Mouse (Mus musculus): Measurements from ENCODE around the gene Eml6. TPM values are rescaled to one million over a fixed set of nuclear protein-coding genes. Genes with fewer than 3 reads are reported as not detected.
A peak's percentile ranks its signal among the peaks of the same experiment; 100 is the strongest.

The Eml6 gene
- total and polyA plus RNA-seq, 2 experiments from 2014 or later = 2.7 to 24.2 TPM

DNA sequence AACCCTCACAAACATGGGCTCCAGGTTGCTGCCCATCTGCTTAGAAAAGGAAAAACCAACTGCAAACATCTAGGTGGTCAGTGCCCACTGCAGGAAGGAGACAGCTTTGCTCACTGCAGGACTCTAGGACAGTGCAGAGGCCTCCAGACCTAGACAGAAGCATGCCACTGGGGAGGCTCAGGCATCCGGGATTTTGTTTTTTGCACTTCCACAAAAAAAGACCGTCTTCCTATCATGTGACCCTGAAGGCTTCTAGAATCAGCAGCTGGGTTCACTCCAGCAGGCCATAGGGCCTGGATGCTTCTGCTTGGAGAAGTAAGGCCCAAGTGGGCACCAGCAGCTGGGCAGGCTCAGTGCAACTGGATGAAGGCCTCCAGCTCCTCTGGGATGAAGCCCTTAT lies 202.7 kb downstream of the Eml6 start:
- Histone ChIP-seq H3K4me1 (ENCODE audit: insufficient read depth) (peaks cover 6% of the 10 kb centered on the region; the same call in 1 of the 2 replicates), H3K4me2 (ENCODE audit: low read depth) (no peak overlapping the region), H3K36me3 (ENCODE audit: insufficient read depth) (0 out of 2 replicates have a peak, but pooled peaks cover 3% of the 10 kb centered on the region), H3K4me3 (ENCODE audit: low read depth, low read length) (no peak overlapping the region), H3K9ac (no peak overlapping the region), H3K27me3 (ENCODE audit: insufficient read depth, low read length) (no peaks in the 10 kb centered on the region), H3K27ac (ENCODE audit: low read depth, low read length) (no peak overlapping the region), H3K9me3 (ENCODE audit: low read length) (no peaks in the 10 kb centered on the region)
- ATAC-seq = no peak
- TF ChIP-seq CTCF (IDR thresholded peaks at IDR 0.05; ENCODE audit: low read depth) = no peak
- 81% methylated on average over 2 of the region's 2 CpGs for WGBS
- DNase-seq = no peak

DNA sequence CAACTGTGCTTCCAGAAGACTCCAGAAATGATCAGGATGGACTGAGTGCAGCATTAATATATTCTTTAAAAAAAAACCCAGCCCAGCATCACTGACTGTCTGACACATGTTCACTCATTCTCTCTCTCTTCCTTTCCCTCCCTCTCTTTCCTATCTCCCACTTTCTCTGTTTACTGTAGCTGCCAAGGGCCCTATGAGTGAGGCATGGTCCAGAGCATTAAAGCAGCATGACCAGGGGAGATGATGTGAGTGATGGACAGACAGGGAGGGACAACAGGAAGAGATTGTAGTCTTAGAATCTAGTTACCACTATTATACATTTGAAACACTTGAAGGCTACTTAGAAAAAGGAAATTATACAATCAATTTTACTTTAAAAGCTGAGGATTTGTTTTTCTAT lies 210.2 kb downstream of the Eml6 start:
- no peak for ATAC-seq
- H3K9me3 ChIP-seq (ENCODE audit: low read length) = no peaks in the 10 kb centered on the region
- no peaks in the 10 kb centered on the region for H3K4me1 ChIP-seq (ENCODE audit: insufficient read depth)
- DNase-seq = no peak
- TF ChIP-seq CTCF (IDR thresholded peaks at IDR 0.05; ENCODE audit: low read depth) = no peak
- no peak overlapping the region for H3K4me3 ChIP-seq (ENCODE audit: low read depth, low read length)
- H3K36me3 ChIP-seq (ENCODE audit: insufficient read depth) = no peaks in the 10 kb centered on the region
- no peak overlapping the region for H3K27ac ChIP-seq (ENCODE audit: low read depth, low read length)
- H3K4me2 ChIP-seq (ENCODE audit: low read depth) = no peak overlapping the region
- H3K9ac ChIP-seq = no peak overlapping the region
- no peaks in the 10 kb centered on the region for H3K27me3 ChIP-seq (ENCODE audit: insufficient read depth, low read length)

DNA sequence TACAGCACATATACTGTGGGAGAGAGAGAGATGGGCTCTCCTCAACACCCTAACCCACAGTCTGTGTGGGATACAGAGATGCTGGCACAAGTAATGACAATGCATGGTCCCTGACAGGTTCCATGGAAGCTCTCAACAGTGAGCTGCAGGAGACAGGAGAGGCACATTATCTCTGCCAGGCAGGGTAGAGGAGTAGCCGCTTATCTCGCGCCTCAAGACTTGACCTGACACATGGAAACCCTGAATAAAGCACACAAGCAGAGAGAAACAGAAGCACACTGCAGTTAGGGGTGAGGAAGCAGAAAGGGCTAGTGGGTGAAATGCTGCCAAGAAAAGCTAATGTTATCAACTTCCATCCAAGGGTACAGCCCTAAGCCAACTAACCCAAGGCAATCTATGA lies 210.6 kb downstream of the Eml6 start:
- WGBS = 86% methylated on average over 3 of the region's 3 CpGs
- Histone ChIP-seq H3K27ac (ENCODE audit: low read depth, low read length) (no peak overlapping the region), H3K4me2 (ENCODE audit: low read depth) (no peak overlapping the region), H3K9me3 (ENCODE audit: low read length) (no peaks in the 10 kb centered on the region), H3K36me3 (ENCODE audit: insufficient read depth) (no peaks in the 10 kb centered on the region), H3K4me1 (ENCODE audit: insufficient read depth) (no peaks in the 10 kb centered on the region), H3K9ac (no peak overlapping the region), H3K27me3 (ENCODE audit: insufficient read depth, low read length) (no peaks in the 10 kb centered on the region), H3K4me3 (ENCODE audit: low read depth, low read length) (no peak overlapping the region)
- TF ChIP-seq CTCF (IDR thresholded peaks at IDR 0.05; ENCODE audit: low read depth) = no peak
- no peak for DNase-seq
- ATAC-seq = no peak

GRCm38 (mm10) chr11:29813267-29813666 lies 212.6 kb downstream of the Eml6 start:
- H3K36me3 ChIP-seq (ENCODE audit: insufficient read depth) = no peaks in the 10 kb centered on the region
- DNase-seq (no peak), ATAC-seq (no peak)
- H3K27me3 ChIP-seq (ENCODE audit: insufficient read depth, low read length) = no peaks in the 10 kb centered on the region
- TF ChIP-seq CTCF (IDR thresholded peaks at IDR 0.05; ENCODE audit: low read depth) = no peak
- H3K4me2 ChIP-seq (ENCODE audit: low read depth) = no peak overlapping the region
- no peak overlapping the region for H3K4me3 ChIP-seq (ENCODE audit: low read depth, low read length)
- H3K9me3 ChIP-seq (ENCODE audit: low read length) = no peaks in the 10 kb centered on the region
- no peak overlapping the region for H3K9ac ChIP-seq
- 83% methylated on average over 1 of the region's 1 CpGs for WGBS
- no peaks in the 10 kb centered on the region for H3K4me1 ChIP-seq (ENCODE audit: insufficient read depth)
- H3K27ac ChIP-seq (ENCODE audit: low read depth, low read length) = no peak overlapping the region

DNA sequence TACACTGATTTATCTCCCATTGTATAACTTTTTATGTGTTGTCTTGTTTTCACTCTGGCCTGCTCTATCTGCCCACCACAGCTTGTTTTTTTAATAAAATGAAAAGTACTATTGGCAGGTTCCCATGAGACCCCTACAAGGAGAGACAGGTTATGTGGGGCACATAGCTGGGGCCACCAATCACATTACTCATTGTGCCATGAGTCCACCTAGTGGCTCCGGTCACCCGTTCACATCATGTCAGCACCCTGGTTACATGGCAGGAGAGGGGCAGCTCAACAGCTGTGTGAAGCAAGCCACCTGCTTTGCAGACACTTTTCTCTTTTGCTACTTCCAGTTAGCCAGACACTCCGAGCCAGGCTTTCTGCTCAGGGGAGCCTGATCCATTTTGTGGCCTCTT lies 213.4 kb downstream of the Eml6 start:
- WGBS = 79% methylated on average over 3 of the region's 3 CpGs
- Histone ChIP-seq H3K9me3 (ENCODE audit: low read length) (no peaks in the 10 kb centered on the region), H3K4me3 (ENCODE audit: low read depth, low read length) (no peak overlapping the region), H3K4me1 (ENCODE audit: insufficient read depth) (no peaks in the 10 kb centered on the region), H3K27me3 (ENCODE audit: insufficient read depth, low read length) (no peaks in the 10 kb centered on the region), H3K27ac (ENCODE audit: low read depth, low read length) (no peak overlapping the region), H3K36me3 (ENCODE audit: insufficient read depth) (no peaks in the 10 kb centered on the region), H3K9ac (no peak overlapping the region), H3K4me2 (ENCODE audit: low read depth) (no peak overlapping the region)
- ATAC-seq (no peak), DNase-seq (no peak)
- no peak for TF ChIP-seq CTCF (IDR thresholded peaks at IDR 0.05; ENCODE audit: low read depth)

DNA sequence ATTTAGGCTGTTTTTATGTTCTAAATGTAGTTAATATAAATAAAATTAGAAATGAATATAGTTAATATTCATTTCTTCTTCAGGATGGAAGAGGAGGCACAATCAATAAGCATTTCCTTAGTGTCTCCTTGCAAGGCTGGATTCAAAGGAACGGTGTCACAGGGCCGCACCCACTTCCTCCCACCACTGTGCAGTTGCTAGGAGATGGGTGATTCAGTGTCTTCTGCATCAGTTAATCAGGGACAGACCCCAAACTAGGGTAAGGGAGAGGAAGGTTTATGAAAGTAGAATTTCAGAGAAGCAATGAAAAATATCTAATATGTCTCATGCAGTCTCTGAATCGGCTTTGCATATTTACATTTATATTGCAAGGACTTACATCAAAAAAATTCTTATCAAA lies 215.5 kb downstream of the Eml6 start:
- DNase-seq (no peak), ATAC-seq (no peak)
- WGBS = 86% methylated on average over 3 of the region's 3 CpGs
- Histone ChIP-seq H3K36me3 (ENCODE audit: insufficient read depth) (no peaks in the 10 kb centered on the region), H3K9ac (no peak overlapping the region), H3K27ac (ENCODE audit: low read depth, low read length) (no peak overlapping the region), H3K4me1 (ENCODE audit: insufficient read depth) (no peaks in the 10 kb centered on the region), H3K27me3 (ENCODE audit: insufficient read depth, low read length) (no peaks in the 10 kb centered on the region), H3K9me3 (ENCODE audit: low read length) (no peaks in the 10 kb centered on the region), H3K4me2 (ENCODE audit: low read depth) (no peak overlapping the region), H3K4me3 (ENCODE audit: low read depth, low read length) (no peak overlapping the region)
- no peak for TF ChIP-seq CTCF (IDR thresholded peaks at IDR 0.05; ENCODE audit: low read depth)

GRCm38 (mm10) chr11:29808981-29809589 lies 216.7 kb downstream of the Eml6 start:
- ATAC-seq = no peak
- no peak overlapping the region for H3K4me2 ChIP-seq (ENCODE audit: low read depth)
- H3K9ac ChIP-seq = no peak overlapping the region
- no peak for TF ChIP-seq CTCF (IDR thresholded peaks at IDR 0.05; ENCODE audit: low read depth)
- no peaks in the 10 kb centered on the region for H3K9me3 ChIP-seq (ENCODE audit: low read length)
- no peaks in the 10 kb centered on the region for H3K27me3 ChIP-seq (ENCODE audit: insufficient read depth, low read length)
- 85% methylated on average over 7 of the region's 7 CpGs for WGBS
- no peaks in the 10 kb centered on the region for H3K4me1 ChIP-seq (ENCODE audit: insufficient read depth)
- H3K27ac ChIP-seq (ENCODE audit: low read depth, low read length) = 0 out of 2 replicates have a peak overlapping the region, but pooled peaks have one; percentile 1
- H3K4me3 ChIP-seq (ENCODE audit: low read depth, low read length) = no peak overlapping the region
- DNase-seq = no peak
- no peaks in the 10 kb centered on the region for H3K36me3 ChIP-seq (ENCODE audit: insufficient read depth)

Data from forebrain, postnatal 0 days (tissue).